Mouse (Mus musculus) forebrain, embryonic 12.5 days (tissue): ENCODE data around the gene Pigo. TPM values are rescaled to one million over a fixed set of nuclear protein-coding genes. Genes with fewer than 3 reads are reported as not detected.
"Not testable (repeated sequence)": the region's sequence is repeated elsewhere in the genome, so short reads cannot be mapped to it uniquely, and the experiment has no call there.

Experiments used
- ATAC-seq: fragments of 200-750 bp; cut with Nextera tagmentation; 2 replicates; pipeline ENCODE4 v1.8.0; 2017; ENCODE audit warnings: moderate TSS enrichment; ENCODE audit not compliant: low FRiP score
- H3K27ac ChIP-seq: fragments of 300-500 bp; sonication (generic); 2 replicates; pipeline ENCODE4 v1.5.1; 2016; ENCODE audit warnings: mild to moderate bottlenecking
- H3K27me3 ChIP-seq: fragments of 300-500 bp; sonication (generic); 2 replicates; pipeline ENCODE4 v1.6.1; 2016; ENCODE audit warnings: mild to moderate bottlenecking
- H3K36me3 ChIP-seq: fragments of 300-500 bp; sonication (generic); replicated peaks from 2 replicates; pipeline ENCODE4 v1.6.1; 2016; ENCODE audit warnings: mild to moderate bottlenecking
- H3K4me1 ChIP-seq: fragments of 300-500 bp; sonication (generic); 2 replicates; pipeline ENCODE4 v1.6.1; 2016
- H3K4me2 ChIP-seq: fragments of 300-500 bp; sonication (generic); 2 replicates; pipeline ENCODE4 v1.6.1; 2016; ENCODE audit warnings: mild to moderate bottlenecking, moderate library complexity
- H3K4me3 ChIP-seq: fragments of 300-500 bp; sonication (generic); replicated peaks from 2 replicates; pipeline ENCODE4 v1.5.1; 2016; ENCODE audit warnings: mild to moderate bottlenecking
- H3K9ac ChIP-seq: fragments of 300-500 bp; sonication (generic); 2 replicates; pipeline ENCODE4 v1.6.1; 2016; ENCODE audit warnings: mild to moderate bottlenecking
- H3K9me3 ChIP-seq: fragments of 300-500 bp; sonication (generic); 2 replicates; pipeline ENCODE4 v1.6.1; 2016
- WGBS: fragments of 180-500 bp; shearing (Covaris S2); methylation state at CpG from one replicate; pipeline ENCODE4 v1.1.7; 2016; 5-methylcytosine and 5-hydroxymethylcytosine counted together
- polyA plus RNA-seq: library from polyadenylated mRNA; unstranded; fragments of >200 nt; fragmentation: Nextera tagmentation; extraction: Ambion mirVana; gene quantifications from 2 replicates; pipeline ENCODE4 v1.2.1, GENCODE M21; 2016

Gene Pigo
- polyA plus RNA-seq, 1 experiment from 2014 or later = 24.9 TPM

GRCm38 (mm10) chr4:43018156-43018555, 7.5 kb downstream of the Pigo start:
- no peak for ATAC-seq
- no peak overlapping the region for H3K4me2 ChIP-seq
- no peaks in the 10 kb centered on the region for H3K9me3 ChIP-seq
- H3K27ac ChIP-seq = no peak overlapping the region
- no peaks in the 10 kb centered on the region for H3K27me3 ChIP-seq
- H3K36me3 ChIP-seq = peaks cover 65% of the 10 kb centered on the region
- no peaks in the 10 kb centered on the region for H3K4me1 ChIP-seq
- no peak overlapping the region for H3K4me3 ChIP-seq
- no peak overlapping the region for H3K9ac ChIP-seq
- WGBS = 92% methylated on average over 4 of the region's 4 CpGs

- Histone ChIP-seq H3K4me2 (no peak overlapping the region), H3K27ac (no peak overlapping the region), H3K36me3 (peaks cover 6% of the 10 kb centered on the region), H3K4me1 (peaks cover 14% of the 10 kb centered on the region), H3K9ac (no peak overlapping the region), H3K9me3 (no peaks in the 10 kb centered on the region), H3K4me3 (no peak overlapping the region), H3K27me3 (no peaks in the 10 kb centered on the region)
- ATAC-seq = no peak
- 97% methylated on average over 1 of the region's 1 CpGs for WGBS
Observed at GRCm38 (mm10) chr4:43012091-43012490, 13.5 kb downstream of the Pigo start.

- peaks cover 14% of the 10 kb centered on the region for H3K4me1 ChIP-seq
- peak within 1 kb of the TSS; percentile 61; the same call in 1 of the 2 replicates for H3K27ac ChIP-seq
- WGBS = under 1% methylated on average over 37 of the region's 37 CpGs
- H3K9ac ChIP-seq = peak within 1 kb of the TSS; percentile 75
- peak; percentile 95 for ATAC-seq
- no peaks in the 10 kb centered on the region for H3K27me3 ChIP-seq
- H3K4me2 ChIP-seq = peak within 1 kb of the TSS; percentile 85
- H3K4me3 ChIP-seq = peak within 1 kb of the TSS; percentile 70
- H3K9me3 ChIP-seq = no peaks in the 10 kb centered on the region
- peaks cover 6% of the 10 kb centered on the region; the same call in 1 of the 2 replicates for H3K36me3 ChIP-seq
Observed at GRCm38 (mm10) chr4:43010161-43011038, 15.2 kb downstream of the Pigo start, which contains the start of gene Fancg. Fancg (minus strand) TSS chr4:43010506.

GRCm38 (mm10) chr4:43005765-43006164, 19.9 kb downstream of the Pigo start:
- no peak overlapping the region for H3K27ac ChIP-seq
- H3K9ac ChIP-seq = no peak overlapping the region
- H3K27me3 ChIP-seq = no peaks in the 10 kb centered on the region
- no peak overlapping the region for H3K4me2 ChIP-seq
- no peak for ATAC-seq
- H3K36me3 ChIP-seq = peaks cover 22% of the 10 kb centered on the region
- peaks cover 14% of the 10 kb centered on the region for H3K4me1 ChIP-seq
- H3K4me3 ChIP-seq = no peak overlapping the region
- WGBS = 71% methylated on average over 2 of the region's 2 CpGs
- no peaks in the 10 kb centered on the region for H3K9me3 ChIP-seq

GRCm38 (mm10) chr4:43004951-43005350, 20.7 kb downstream of the Pigo start:
- no peak overlapping the region for H3K4me2 ChIP-seq
- H3K4me1 ChIP-seq = peaks cover 14% of the 10 kb centered on the region
- peaks cover 22% of the 10 kb centered on the region for H3K36me3 ChIP-seq
- no peak for ATAC-seq
- H3K27ac ChIP-seq = no peak overlapping the region
- H3K27me3 ChIP-seq = no peaks in the 10 kb centered on the region
- 88% methylated on average over 3 of the region's 3 CpGs for WGBS
- H3K4me3 ChIP-seq = no peak overlapping the region
- no peak overlapping the region for H3K9ac ChIP-seq
- H3K9me3 ChIP-seq = no peaks in the 10 kb centered on the region

- no peak overlapping the region for H3K9ac ChIP-seq
- no peak overlapping the region for H3K4me2 ChIP-seq
- no peak overlapping the region for H3K27ac ChIP-seq
- peaks cover 13% of the 10 kb centered on the region for H3K4me1 ChIP-seq
- H3K4me3 ChIP-seq = no peak overlapping the region
- no peaks in the 10 kb centered on the region for H3K9me3 ChIP-seq
- no peaks in the 10 kb centered on the region for H3K27me3 ChIP-seq
- no peak for ATAC-seq
- WGBS = 82% methylated on average over 12 of the region's 12 CpGs
- peaks cover 22% of the 10 kb centered on the region for H3K36me3 ChIP-seq
Observed at GRCm38 (mm10) chr4:43002756-43003439, 22.7 kb downstream of the Pigo start.

- no peak for ATAC-seq
- no peak overlapping the region for H3K4me3 ChIP-seq
Observed at GRCm38 (mm10) chr4:43001272-43001671, 24.3 kb downstream of the Pigo start.

GRCm38 (mm10) chr4:43000141-43000986, 25.3 kb downstream of the Pigo start, which contains the start of gene Vcp:
Vcp (minus strand) TSS chr4:43000507.
- H3K9ac ChIP-seq = peak within 1 kb of the TSS; percentile 95
- H3K4me2 ChIP-seq = peak within 1 kb of the TSS; percentile 88
- H3K27me3 ChIP-seq, H3K9me3 ChIP-seq: not testable (repeated sequence)
- under 1% methylated on average over 47 of the region's 56 CpGs for WGBS
- peak; percentile 98 for ATAC-seq
- peaks cover 23% of the 10 kb centered on the region for H3K36me3 ChIP-seq
- peaks cover 20% of the 10 kb centered on the region for H3K4me1 ChIP-seq
- peak within 1 kb of the TSS; percentile 93 for H3K4me3 ChIP-seq
- H3K27ac ChIP-seq = peak within 1 kb of the TSS; percentile 100

More at GRCm38 (mm10) chr4:43001272-43001671, 24.3 kb downstream of the Pigo start:
- 95% methylated on average over 2 of the region's 2 CpGs for WGBS
- H3K27me3 ChIP-seq = no peaks in the 10 kb centered on the region
- H3K9me3 ChIP-seq = no peaks in the 10 kb centered on the region
- H3K27ac ChIP-seq = peak overlapping the region; percentile 100
- peaks cover 20% of the 10 kb centered on the region for H3K4me1 ChIP-seq
- H3K4me2 ChIP-seq = no peak overlapping the region
- peaks cover 16% of the 10 kb centered on the region for H3K36me3 ChIP-seq
- no peak overlapping the region for H3K9ac ChIP-seq

GRCm38 (mm10) chr4:42999451-43000140, 26.0 kb downstream of the Pigo start:
- peaks cover 24% of the 10 kb centered on the region for H3K36me3 ChIP-seq
- peak overlapping the region; percentile 88 for H3K4me2 ChIP-seq
- ATAC-seq = peak; percentile 80
- H3K4me1 ChIP-seq = peaks cover 20% of the 10 kb centered on the region
- H3K9ac ChIP-seq = peak overlapping the region; percentile 95
- peak overlapping the region; percentile 93 for H3K4me3 ChIP-seq
- H3K9me3 ChIP-seq = no peaks in the 10 kb centered on the region
- under 1% methylated on average over 51 of the region's 51 CpGs for WGBS
- no peaks in the 10 kb centered on the region for H3K27me3 ChIP-seq
- peak overlapping the region; percentile 100 for H3K27ac ChIP-seq

- no peak for ATAC-seq
- peak overlapping the region; percentile 93 for H3K4me3 ChIP-seq
- H3K27ac ChIP-seq = no peak overlapping the region
- peaks cover 31% of the 10 kb centered on the region for H3K36me3 ChIP-seq
- H3K4me1 ChIP-seq = peaks cover 20% of the 10 kb centered on the region
- H3K4me2 ChIP-seq = peak overlapping the region; percentile 88
- no peaks in the 10 kb centered on the region for H3K27me3 ChIP-seq
- WGBS = 73% methylated on average over 2 of the region's 2 CpGs
- H3K9me3 ChIP-seq = no peaks in the 10 kb centered on the region
- peak overlapping the region; percentile 95; the same call in 1 of the 2 replicates for H3K9ac ChIP-seq
Observed at GRCm38 (mm10) chr4:42998022-42998421, 27.6 kb downstream of the Pigo start.

- Histone ChIP-seq H3K9me3 (no peaks in the 10 kb centered on the region), H3K36me3 (peaks cover 97% of the 10 kb centered on the region)
- no peak for ATAC-seq
Observed at GRCm38 (mm10) chr4:42988296-42988695, 37.3 kb downstream of the Pigo start.

More at GRCm38 (mm10) chr4:42988296-42988695, 37.3 kb downstream of the Pigo start:
- no peaks in the 10 kb centered on the region for H3K4me1 ChIP-seq
- H3K27me3 ChIP-seq = no peaks in the 10 kb centered on the region
- H3K9ac ChIP-seq = no peak overlapping the region
- H3K4me2 ChIP-seq = no peak overlapping the region
- no peak overlapping the region for H3K27ac ChIP-seq
- H3K4me3 ChIP-seq = no peak overlapping the region
- WGBS = 77% methylated on average over 1 of the region's 1 CpGs
